Mouse (Mus musculus): ENCODE measurements around the gene Trmt44.

DNA sequence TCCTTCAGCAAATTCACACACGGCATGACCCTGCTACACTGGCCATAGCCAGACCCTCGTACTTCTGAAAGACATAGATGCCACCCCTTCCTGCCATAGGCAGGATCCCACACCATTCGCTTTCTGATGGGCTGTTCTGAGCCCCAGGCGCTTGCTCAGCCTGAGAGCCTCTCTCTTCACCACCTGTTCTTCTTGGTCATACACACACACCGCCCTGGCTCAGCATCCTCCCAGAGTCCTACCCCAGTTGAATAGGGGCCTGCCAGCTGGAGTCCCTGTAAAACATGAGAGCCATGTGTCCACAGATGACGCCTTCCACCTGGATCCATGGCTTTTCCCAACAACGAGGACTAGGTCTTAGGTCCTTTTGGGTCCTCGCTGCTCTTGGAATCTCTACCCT, 37.9 kb upstream of the Trmt44 start:
- TF ChIP-seq GATA1 (IDR thresholded peaks at IDR 0.05; ENCODE audit: borderline replicate concordance, low read length) (no peak), FLI1 (IDR thresholded peaks at IDR 0.05; ENCODE audit: low read length) (no peak)

Data from megakaryocyte, embryonic 14.5 days (primary cell).